Mouse (Mus musculus): Measurements from ENCODE around the gene Elobl. TPM values are rescaled to one million over a fixed set of nuclear protein-coding genes. Genes with fewer than 3 reads are reported as not detected.

The Elobl gene
- polyA plus RNA-seq, 2 experiments, result not detected

DNA sequence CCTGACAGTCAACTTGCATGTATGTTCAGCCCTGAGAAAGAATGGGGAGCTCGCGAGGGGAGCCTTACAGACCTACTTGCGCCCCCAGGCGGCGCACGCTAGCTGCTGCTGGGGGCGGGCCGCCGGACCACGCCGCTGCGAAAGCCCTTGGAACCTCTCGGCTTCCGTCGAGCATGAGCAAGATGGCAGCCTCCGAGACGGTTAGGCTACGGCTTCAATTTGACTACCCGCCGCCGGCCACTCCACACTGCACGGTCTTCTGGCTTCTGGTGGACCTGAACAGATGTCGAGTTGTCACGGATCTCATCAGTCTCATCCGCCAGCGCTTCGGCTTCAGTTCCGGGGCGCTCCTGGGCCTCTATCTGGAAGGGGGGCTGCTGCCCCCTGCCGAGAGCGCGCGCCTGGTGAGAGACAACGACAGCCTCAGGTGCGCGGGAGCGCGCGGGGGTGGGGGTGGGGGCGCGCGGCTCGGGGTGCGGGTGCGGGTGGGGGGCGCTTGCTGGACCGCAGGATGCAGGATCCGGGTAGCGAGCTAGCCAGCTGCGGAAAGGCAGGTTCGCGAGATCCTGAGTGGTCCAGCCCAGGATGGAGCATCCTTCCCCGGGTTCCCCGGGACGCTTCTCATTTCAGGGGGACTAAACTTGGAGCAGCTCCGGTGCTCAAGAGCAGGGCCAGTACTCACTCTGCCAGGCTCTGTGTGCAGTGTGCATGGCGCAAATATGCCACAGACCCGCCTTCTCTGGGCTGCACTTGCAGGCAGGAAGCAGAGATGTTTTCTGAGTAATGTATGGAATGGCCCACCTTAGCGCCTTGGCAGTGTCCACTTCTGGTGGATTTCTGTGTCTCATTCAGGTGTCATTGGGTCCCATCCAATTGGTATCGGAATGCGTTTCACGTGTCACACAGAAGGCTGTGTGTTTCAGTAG, 7.3 kb upstream of the Elobl start:
- H3K9ac ChIP-seq (ENCODE audit: low read depth, low read length, severe bottlenecking), result peak overlapping the region; percentile 75
- peak overlapping the region; percentile 71 for H3K4me2 ChIP-seq (replicated peaks; ENCODE audit: low read depth, low read length, severe bottlenecking)
- no peaks in the 10 kb centered on the region for H3K27me3 ChIP-seq (ENCODE audit: control insufficient read depth, insufficient read depth, low read length)
- 0 out of 2 replicates have a peak, but pooled peaks cover 4% of the 10 kb centered on the region for H3K4me1 ChIP-seq (ENCODE audit: control insufficient read depth, insufficient read depth, low read length)
- DNase-seq (ENCODE audit: low spot score) (peak; percentile 93), ATAC-seq (ENCODE audit: low FRiP score, low read depth) (peak; percentile 89)
- no peaks in the 10 kb centered on the region for H3K36me3 ChIP-seq (ENCODE audit: control insufficient read depth, insufficient read depth, low read length)
- H3K9me3 ChIP-seq (ENCODE audit: control insufficient read depth, low read length), result no peaks in the 10 kb centered on the region
- H3K27ac ChIP-seq (replicated peaks; ENCODE audit: low read depth, low read length), result peak overlapping the region; percentile 85
- peak overlapping the region; percentile 66 for H3K4me3 ChIP-seq (replicated peaks; ENCODE audit: low read length)
- WGBS, result 2% methylated on average over 51 of the region's 62 CpGs
- TF ChIP-seq POLR2A (IDR thresholded peaks at IDR 0.05; ENCODE audit: borderline replicate concordance, extremely low read depth, insufficient read depth, insufficient read length), result peak; percentile 85; the same call in 1 of the 2 replicates

DNA sequence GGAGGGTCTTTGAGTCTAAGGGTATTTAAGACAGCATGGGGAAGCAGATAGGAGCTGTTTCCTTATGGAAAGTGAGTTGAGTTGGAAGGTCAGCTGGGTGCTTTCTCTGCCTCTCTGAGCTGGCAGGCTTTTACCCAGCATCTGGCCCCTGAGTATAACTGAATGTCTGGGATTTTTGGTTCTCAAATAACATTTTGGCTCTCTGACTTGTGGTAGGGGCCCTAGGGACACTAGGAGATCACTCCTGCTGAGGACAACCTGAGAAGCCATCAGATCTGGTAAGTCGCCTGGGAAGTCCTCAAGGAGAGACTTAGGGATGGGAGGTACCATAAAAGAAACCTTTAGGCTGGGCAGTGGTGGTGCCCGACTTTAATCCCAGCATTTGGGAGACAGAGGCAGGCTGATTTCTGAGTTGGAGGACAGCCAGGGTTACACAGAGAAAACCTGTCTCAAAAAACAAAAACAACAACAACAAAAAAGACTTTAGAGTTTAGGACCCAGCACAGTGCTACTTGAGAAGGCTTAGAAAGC, 3.5 kb upstream of the Elobl start, which contains the start of gene Coil:
Coil (plus strand) TSS at position 51 of the 531 bp plus-strand sequence.
- H3K4me2 ChIP-seq (replicated peaks; ENCODE audit: low read depth, low read length, severe bottlenecking), result no peak within 1 kb of the TSS
- H3K4me3 ChIP-seq (replicated peaks; ENCODE audit: low read length), result no peak within 1 kb of the TSS
- WGBS, result 34% methylated on average over 2 of the region's 2 CpGs
- DNase-seq (ENCODE audit: low spot score) (peak; percentile 39), ATAC-seq (ENCODE audit: low FRiP score, low read depth) (no peak; the same call in 1 of the 2 replicates)
- 0 out of 2 replicates have a peak, but pooled peaks cover 4% of the 10 kb centered on the region for H3K4me1 ChIP-seq (ENCODE audit: control insufficient read depth, insufficient read depth, low read length)
- H3K27me3 ChIP-seq (ENCODE audit: control insufficient read depth, insufficient read depth, low read length), result no peaks in the 10 kb centered on the region
- TF ChIP-seq POLR2A (IDR thresholded peaks at IDR 0.05; ENCODE audit: borderline replicate concordance, extremely low read depth, insufficient read depth, insufficient read length), result no peak
- no peak within 1 kb of the TSS for H3K9ac ChIP-seq (ENCODE audit: low read depth, low read length, severe bottlenecking)
- H3K36me3 ChIP-seq (ENCODE audit: control insufficient read depth, insufficient read depth, low read length), result no peaks in the 10 kb centered on the region
- H3K27ac ChIP-seq (replicated peaks; ENCODE audit: low read depth, low read length), result no peak within 1 kb of the TSS
- no peaks in the 10 kb centered on the region for H3K9me3 ChIP-seq (ENCODE audit: control insufficient read depth, low read length)

DNA sequence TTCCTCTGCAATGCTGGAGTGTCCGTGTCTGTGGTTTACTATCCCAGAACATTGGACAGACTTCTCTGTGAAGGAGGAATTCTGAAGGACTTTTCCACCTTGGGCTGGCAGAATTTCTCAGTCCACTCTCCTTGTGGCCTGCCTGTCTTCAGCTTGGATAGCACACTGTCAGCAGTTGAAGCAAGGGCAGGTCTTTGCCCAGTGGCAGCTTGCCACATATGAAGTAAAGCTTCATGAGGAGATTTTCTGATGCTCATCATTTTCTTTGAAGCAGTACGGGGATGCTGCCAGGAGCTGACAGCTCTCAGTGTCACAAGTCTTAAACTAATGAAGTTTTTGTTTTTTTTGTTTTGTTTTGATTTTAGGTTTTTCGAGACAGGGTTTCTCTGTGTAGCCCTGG, 7.9 kb downstream of the Elobl start:
- H3K36me3 ChIP-seq (ENCODE audit: control insufficient read depth, insufficient read depth, low read length), result no peaks in the 10 kb centered on the region
- no peak overlapping the region for H3K4me2 ChIP-seq (replicated peaks; ENCODE audit: low read depth, low read length, severe bottlenecking)
- 0 out of 2 replicates have a peak, but pooled peaks cover 8% of the 10 kb centered on the region for H3K4me1 ChIP-seq (ENCODE audit: control insufficient read depth, insufficient read depth, low read length)
- no peaks in the 10 kb centered on the region for H3K9me3 ChIP-seq (ENCODE audit: control insufficient read depth, low read length)
- no peaks in the 10 kb centered on the region for H3K27me3 ChIP-seq (ENCODE audit: control insufficient read depth, insufficient read depth, low read length)
- no peak overlapping the region for H3K9ac ChIP-seq (ENCODE audit: low read depth, low read length, severe bottlenecking)
- H3K27ac ChIP-seq (replicated peaks; ENCODE audit: low read depth, low read length), result no peak overlapping the region
- ATAC-seq (ENCODE audit: low FRiP score, low read depth) (no peak), DNase-seq (ENCODE audit: low spot score) (no peak)
- TF ChIP-seq POLR2A (IDR thresholded peaks at IDR 0.05; ENCODE audit: borderline replicate concordance, extremely low read depth, insufficient read depth, insufficient read length), result no peak
- WGBS, result 74% methylated on average over 3 of the region's 3 CpGs
- H3K4me3 ChIP-seq (replicated peaks; ENCODE audit: low read length), result no peak overlapping the region

GRCm38 (mm10) chr11:88955217-88955969, 11.3 kb downstream of the Elobl start, which contains the start of gene Scpep1:
Gene Scpep1, minus strand, starts transcription at chr11:88955465.
- TF ChIP-seq POLR2A (IDR thresholded peaks at IDR 0.05; ENCODE audit: borderline replicate concordance, extremely low read depth, insufficient read depth, insufficient read length), result peak; percentile 82; the same call in 1 of the 2 replicates
- Histone ChIP-seq H3K9ac (ENCODE audit: low read depth, low read length, severe bottlenecking) (peak within 1 kb of the TSS; percentile 52), H3K27me3 (ENCODE audit: control insufficient read depth, insufficient read depth, low read length) (no peaks in the 10 kb centered on the region), H3K4me3 (replicated peaks; ENCODE audit: low read length) (peak within 1 kb of the TSS; percentile 45), H3K36me3 (ENCODE audit: control insufficient read depth, insufficient read depth, low read length) (0 out of 2 replicates have a peak, but pooled peaks cover 4% of the 10 kb centered on the region), H3K9me3 (ENCODE audit: control insufficient read depth, low read length) (no peaks in the 10 kb centered on the region), H3K4me2 (replicated peaks; ENCODE audit: low read depth, low read length, severe bottlenecking) (peak within 1 kb of the TSS; percentile 51), H3K4me1 (ENCODE audit: control insufficient read depth, insufficient read depth, low read length) (peaks cover 11% of the 10 kb centered on the region; the same call in 1 of the 2 replicates), H3K27ac (replicated peaks; ENCODE audit: low read depth, low read length) (peak within 1 kb of the TSS; percentile 49)
- 4% methylated on average over 34 of the region's 34 CpGs for WGBS
- DNase-seq (ENCODE audit: low spot score), result peak; percentile 96
- ATAC-seq (ENCODE audit: low FRiP score, low read depth), result peak; percentile 94
